Mouse (Mus musculus): ENCODE data around the gene Man1a.

DNA sequence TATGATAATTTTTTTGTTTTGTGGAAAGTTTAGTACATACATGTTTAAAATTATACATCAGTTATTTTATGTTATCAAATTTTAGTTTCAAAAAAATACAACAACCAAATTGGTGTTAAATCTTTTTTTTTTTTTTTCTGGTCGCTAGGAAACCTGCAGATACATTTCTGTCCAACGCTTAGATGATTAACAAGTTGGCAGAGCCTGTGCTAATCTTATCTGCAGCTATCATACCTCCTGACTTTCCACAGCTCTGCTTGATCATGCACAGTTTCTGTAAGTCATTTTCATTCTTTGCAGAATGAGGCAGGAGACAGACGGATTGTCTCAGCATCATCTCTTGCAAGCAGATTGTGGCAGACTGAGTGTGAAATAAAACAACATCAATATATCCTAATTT lies 69.5 kb downstream of the Man1a start:
- TF ChIP-seq CTCF (IDR thresholded peaks at IDR 0.05; ENCODE audit: low read depth) = no peak
- TF ChIP-seq EP300 (IDR thresholded peaks at IDR 0.05; ENCODE audit: low read depth) = no peak
